Mouse (Mus musculus): ENCODE measurements at regions not wholly inside any gene's neighbourhood (a gene's known extent, or its start where the extent isn't known, plus 50 kb on each side); places are given as distances from the start of the nearest gene placed in this dataset.

DNA sequence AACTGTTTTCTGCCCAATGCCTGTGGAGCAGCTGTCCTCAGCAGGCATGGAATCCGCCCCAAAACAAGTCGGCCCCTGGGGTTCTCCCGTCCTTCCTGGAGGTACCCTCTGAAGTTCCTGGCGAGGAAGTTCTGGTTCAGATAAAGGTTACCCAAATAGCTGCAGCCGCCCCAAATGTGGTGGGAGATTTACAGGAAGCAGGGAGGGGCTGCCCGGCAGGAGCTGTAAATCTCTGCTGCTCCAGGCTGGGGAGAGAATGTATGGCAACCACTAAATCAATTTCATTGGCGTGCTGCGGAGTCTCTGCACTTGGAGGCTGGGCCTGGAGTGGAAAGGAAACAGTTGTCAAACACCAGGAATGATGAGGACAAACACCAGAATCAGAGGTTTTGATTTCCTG lies 107.9 kb upstream of the Mycn start:
- H3K4me1 ChIP-seq (ENCODE audit: control insufficient read depth in 1 of 2, insufficient read depth in 2 of 2, low read length in 2 of 2) = no peaks in the 10 kb centered on the region
- no peaks in the 10 kb centered on the region for H3K36me3 ChIP-seq (ENCODE audit: control insufficient read depth in 1 of 2, insufficient read depth in 2 of 2, low read length in 2 of 2)
- no peak for DNase-seq (ENCODE audit: low read depth, low spot score)
- H3K9me3 ChIP-seq (replicated peaks; ENCODE audit: insufficient read depth, low read length) = no peaks in the 10 kb centered on the region
- H3K27ac ChIP-seq (ENCODE audit: control insufficient read depth, low read depth, low read length) = no peak overlapping the region
- no peaks in the 10 kb centered on the region for H3K27me3 ChIP-seq (ENCODE audit: control insufficient read depth in 1 of 2, insufficient read depth in 2 of 2, low read length in 2 of 2)
- TF ChIP-seq BHLHE40 (IDR thresholded peaks at IDR 0.05; ENCODE audit: borderline replicate concordance, low read depth, low read length) (no peak), POLR2AphosphoS2 (IDR thresholded peaks at IDR 0.05; ENCODE audit: low read length) (no peak), MAFK (IDR thresholded peaks at IDR 0.05; ENCODE audit: borderline replicate concordance, low read depth, low read length) (no peak), ZKSCAN1 (IDR thresholded peaks at IDR 0.05; ENCODE audit: low read depth, low read length) (no peak), ETS1 (IDR thresholded peaks at IDR 0.05; ENCODE audit: low read depth, low read length) (no peak)
- H3K4me3 ChIP-seq (ENCODE audit: control insufficient read depth in 1 of 2, insufficient read depth in 1 of 2, low read depth in 2 of 2, low read length in 2 of 2) = no peak overlapping the region
- no peaks in the 10 kb centered on the region for H3K79me2 ChIP-seq (ENCODE audit: control insufficient read depth, insufficient read depth, low read length, poor library complexity)
- no peak overlapping the region for H3K9ac ChIP-seq (ENCODE audit: control insufficient read depth, low read depth, low read length, poor library complexity, severe bottlenecking)

DNA sequence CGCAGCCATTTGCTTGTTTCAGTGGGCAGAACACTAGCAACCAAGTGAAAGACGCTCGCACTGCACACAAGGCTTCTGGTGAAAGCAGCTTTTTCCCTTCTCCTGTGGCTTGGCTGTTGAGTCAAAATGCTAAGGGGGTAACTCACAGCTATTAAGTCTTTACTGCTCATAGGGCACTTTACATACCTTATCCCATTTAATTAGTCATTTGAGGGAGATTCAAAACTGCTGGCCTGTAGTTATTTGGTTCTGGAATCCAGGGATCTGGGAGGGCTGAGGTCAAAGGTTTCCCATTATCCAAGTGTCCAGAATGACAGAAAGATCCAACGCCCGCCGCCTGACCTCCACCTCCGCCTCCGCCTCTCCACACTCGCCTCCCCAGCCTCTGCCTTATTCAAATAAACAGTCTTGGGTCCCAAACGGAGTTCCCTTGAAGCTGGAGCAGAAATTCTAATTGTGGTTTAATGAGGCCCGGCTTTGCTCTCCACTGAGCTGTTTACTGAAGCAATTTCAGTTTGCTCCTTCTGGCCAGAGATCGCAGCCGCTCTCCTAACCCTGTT lies 106.5 kb upstream of the Mycn start:
- H3K36me3 ChIP-seq (ENCODE audit: control insufficient read depth in 1 of 2, insufficient read depth in 2 of 2, low read length in 2 of 2) = no peaks in the 10 kb centered on the region
- DNase-seq (ENCODE audit: low read depth, low spot score) = no peak
- H3K9ac ChIP-seq (ENCODE audit: control insufficient read depth, low read depth, low read length, poor library complexity, severe bottlenecking) = no peak overlapping the region

DNA sequence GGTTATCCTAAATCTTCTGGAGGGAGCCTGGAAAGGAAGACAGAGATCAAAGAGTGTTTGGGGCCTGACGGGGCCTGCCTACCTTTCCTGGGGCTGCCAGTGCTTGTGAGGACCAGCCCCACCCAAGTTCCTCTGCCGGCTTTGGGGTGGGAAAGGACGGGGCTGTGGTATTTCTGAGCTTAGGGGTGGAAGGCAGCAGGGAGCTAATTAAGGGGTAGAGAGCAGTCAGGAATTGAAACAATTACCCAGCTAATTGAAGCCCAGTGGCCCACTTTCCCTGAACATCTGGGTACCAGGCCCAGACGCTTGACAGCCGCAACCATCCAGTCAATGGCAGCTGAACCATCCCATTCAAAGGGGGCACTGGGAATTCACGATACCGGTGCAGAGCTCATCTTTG lies 101.2 kb upstream of the Mycn start:
- Histone ChIP-seq H3K27me3 (ENCODE audit: control insufficient read depth in 1 of 2, insufficient read depth in 2 of 2, low read length in 2 of 2) (no peaks in the 10 kb centered on the region), H3K36me3 (ENCODE audit: control insufficient read depth in 1 of 2, insufficient read depth in 2 of 2, low read length in 2 of 2) (no peaks in the 10 kb centered on the region), H3K4me1 (ENCODE audit: control insufficient read depth in 1 of 2, insufficient read depth in 2 of 2, low read length in 2 of 2) (no peaks in the 10 kb centered on the region), H3K9me3 (replicated peaks; ENCODE audit: insufficient read depth, low read length) (no peaks in the 10 kb centered on the region), H3K4me3 (ENCODE audit: control insufficient read depth in 1 of 2, insufficient read depth in 1 of 2, low read depth in 2 of 2, low read length in 2 of 2) (no peak overlapping the region), H3K79me2 (ENCODE audit: control insufficient read depth, insufficient read depth, low read length, poor library complexity) (no peaks in the 10 kb centered on the region), H3K9ac (ENCODE audit: control insufficient read depth, low read depth, low read length, poor library complexity, severe bottlenecking) (no peak overlapping the region), H3K27ac (ENCODE audit: control insufficient read depth, low read depth, low read length) (no peak overlapping the region)
- no peak for TF ChIP-seq MYC (IDR thresholded peaks at IDR 0.05; ENCODE audit: low read depth, low read length)
- no peak for TF ChIP-seq TCF12 (IDR thresholded peaks at IDR 0.05; ENCODE audit: low read depth, low read length)
- TF ChIP-seq GABPA (IDR thresholded peaks at IDR 0.05; ENCODE audit: low read depth, low read length) = no peak
- TF ChIP-seq POLR2AphosphoS2 (IDR thresholded peaks at IDR 0.05; ENCODE audit: low read length) = no peak
- no peak for DNase-seq (ENCODE audit: low read depth, low spot score)

More for the DNA sequence above, 106.5 kb upstream of the Mycn start:
- no peak overlapping the region for H3K4me3 ChIP-seq (ENCODE audit: control insufficient read depth in 1 of 2, insufficient read depth in 1 of 2, low read depth in 2 of 2, low read length in 2 of 2)
- H3K27ac ChIP-seq (ENCODE audit: control insufficient read depth, low read depth, low read length) = no peak overlapping the region
- no peaks in the 10 kb centered on the region for H3K27me3 ChIP-seq (ENCODE audit: control insufficient read depth in 1 of 2, insufficient read depth in 2 of 2, low read length in 2 of 2)
- H3K4me1 ChIP-seq (ENCODE audit: control insufficient read depth in 1 of 2, insufficient read depth in 2 of 2, low read length in 2 of 2) = no peaks in the 10 kb centered on the region
- no peaks in the 10 kb centered on the region for H3K79me2 ChIP-seq (ENCODE audit: control insufficient read depth, insufficient read depth, low read length, poor library complexity)
- H3K9me3 ChIP-seq (replicated peaks; ENCODE audit: insufficient read depth, low read length) = no peaks in the 10 kb centered on the region
- TF ChIP-seq ETS1 (IDR thresholded peaks at IDR 0.05; ENCODE audit: low read depth, low read length) = no peak
- TF ChIP-seq MYC (IDR thresholded peaks at IDR 0.05; ENCODE audit: low read depth, low read length) = no peak
- TF ChIP-seq NRF1 (IDR thresholded peaks at IDR 0.05; ENCODE audit: insufficient read depth, low read depth, low read length, poor library complexity, severe bottlenecking) = no peak
- no peak for TF ChIP-seq RAD21 (IDR thresholded peaks at IDR 0.05; ENCODE audit: low read depth, low read length)
- TF ChIP-seq MAX (IDR thresholded peaks at IDR 0.05; ENCODE audit: low read length) = no peak
- no peak for TF ChIP-seq MAZ (IDR thresholded peaks at IDR 0.05; ENCODE audit: low read depth, low read length)
- no peak for TF ChIP-seq MXI1 (IDR thresholded peaks at IDR 0.05; ENCODE audit: low read depth, low read length)
- no peak for TF ChIP-seq TAL1 (IDR thresholded peaks at IDR 0.05; ENCODE audit: low read length)
- TF ChIP-seq MAFK (IDR thresholded peaks at IDR 0.05; ENCODE audit: borderline replicate concordance, low read depth, low read length) = no peak
- no peak for TF ChIP-seq UBTF (IDR thresholded peaks at IDR 0.05; ENCODE audit: borderline replicate concordance, insufficient read depth, low read depth, low read length)

Data from MEL (cell line).